Mouse (Mus musculus): ENCODE data around the gene Clba1.

Gene Clba1

GRCm38 (mm10) chr12:112794998-112795397 is 13.7 kb upstream of the Clba1 start:
- no peak for DNase-seq (ENCODE audit: low spot score)

DNA sequence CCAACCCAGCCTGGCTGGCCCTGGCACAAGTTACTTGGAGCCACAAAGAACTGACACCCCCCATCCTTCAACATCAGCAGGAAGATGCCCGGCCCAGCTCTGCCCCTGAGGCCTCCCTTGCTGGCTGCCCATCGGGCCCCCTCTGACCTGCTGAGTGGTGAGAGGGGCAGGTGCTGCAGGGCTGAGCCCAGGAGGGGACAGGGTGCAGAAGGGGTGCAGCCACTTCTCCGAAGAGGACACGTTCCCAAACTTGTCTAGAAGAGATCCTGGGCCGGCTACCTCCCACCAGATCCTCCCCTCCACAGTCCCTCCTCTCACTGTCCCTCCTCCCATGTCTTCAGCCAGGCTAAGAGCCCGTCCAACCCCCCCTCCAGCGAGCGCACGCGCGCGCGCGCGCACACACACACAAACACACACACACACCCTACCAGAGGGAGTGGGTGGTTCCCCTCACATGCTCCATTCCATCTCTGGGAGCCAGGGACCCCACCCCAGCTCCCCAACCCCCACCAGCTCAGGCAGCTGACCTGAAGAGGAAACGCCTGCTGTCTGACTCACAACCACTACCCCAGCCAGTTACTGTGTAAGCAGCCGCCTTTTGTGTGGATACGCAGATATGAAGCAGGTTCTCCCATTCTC is 13.2 kb upstream of the Clba1 start:
- DNase-seq (ENCODE audit: low spot score): no peak

DNA sequence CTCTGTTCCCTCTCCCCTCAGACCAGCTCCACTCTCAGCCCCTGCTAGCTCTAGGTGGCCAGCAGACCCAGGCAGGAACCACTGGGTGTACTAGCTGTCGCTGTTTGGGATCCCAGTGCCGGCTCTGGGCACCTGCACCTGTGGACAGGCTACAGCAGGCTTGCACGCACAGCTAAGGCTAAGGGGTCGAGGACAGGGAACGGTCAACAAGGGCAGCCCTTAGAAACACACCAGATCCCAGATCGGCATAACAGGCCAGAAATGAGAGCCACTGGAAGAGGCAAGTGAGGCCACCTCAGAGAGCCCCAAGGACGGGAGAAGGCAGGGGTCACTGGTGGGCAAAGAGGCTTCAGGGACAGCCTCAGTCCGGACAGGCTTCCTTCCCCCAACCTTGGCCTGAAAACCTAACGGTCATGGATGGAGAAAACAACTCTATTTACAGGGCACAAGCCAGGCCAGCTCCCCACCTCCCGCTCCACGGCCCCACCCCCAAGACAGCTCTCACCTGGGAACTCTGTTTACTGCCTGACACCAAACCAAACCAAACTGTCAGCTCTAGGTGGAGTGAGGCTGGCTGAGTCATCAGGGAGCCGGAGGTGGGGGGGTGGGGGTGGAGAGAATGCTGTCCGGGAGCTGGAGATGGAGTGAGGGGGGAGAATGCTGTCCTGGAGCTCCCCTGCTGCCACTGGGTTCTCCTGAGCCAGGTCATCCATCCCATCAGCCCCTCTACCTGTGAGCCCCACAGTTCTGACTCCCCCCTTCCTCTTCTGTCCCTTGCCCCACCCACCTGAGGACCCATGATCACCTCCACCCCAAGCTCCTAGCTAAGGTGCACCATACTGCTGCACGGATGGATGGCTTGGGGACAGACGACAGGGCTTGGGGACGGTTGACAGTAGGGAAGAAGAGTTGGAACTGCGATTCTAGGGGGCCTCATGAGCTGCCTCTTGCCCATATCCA is 11.9 kb upstream of the Clba1 start:
- no peak for DNase-seq (ENCODE audit: low spot score)

GRCm38 (mm10) chr12:112797672-112798331 is 10.9 kb upstream of the Clba1 start:
- no peak for DNase-seq (ENCODE audit: low spot score)

GRCm38 (mm10) chr12:112798332-112798681 is 10.4 kb upstream of the Clba1 start:
- DNase-seq (ENCODE audit: low spot score): no peak

GRCm38 (mm10) chr12:112798716-112799115 is 10.0 kb upstream of the Clba1 start:
- no peak for DNase-seq (ENCODE audit: low spot score)

DNA sequence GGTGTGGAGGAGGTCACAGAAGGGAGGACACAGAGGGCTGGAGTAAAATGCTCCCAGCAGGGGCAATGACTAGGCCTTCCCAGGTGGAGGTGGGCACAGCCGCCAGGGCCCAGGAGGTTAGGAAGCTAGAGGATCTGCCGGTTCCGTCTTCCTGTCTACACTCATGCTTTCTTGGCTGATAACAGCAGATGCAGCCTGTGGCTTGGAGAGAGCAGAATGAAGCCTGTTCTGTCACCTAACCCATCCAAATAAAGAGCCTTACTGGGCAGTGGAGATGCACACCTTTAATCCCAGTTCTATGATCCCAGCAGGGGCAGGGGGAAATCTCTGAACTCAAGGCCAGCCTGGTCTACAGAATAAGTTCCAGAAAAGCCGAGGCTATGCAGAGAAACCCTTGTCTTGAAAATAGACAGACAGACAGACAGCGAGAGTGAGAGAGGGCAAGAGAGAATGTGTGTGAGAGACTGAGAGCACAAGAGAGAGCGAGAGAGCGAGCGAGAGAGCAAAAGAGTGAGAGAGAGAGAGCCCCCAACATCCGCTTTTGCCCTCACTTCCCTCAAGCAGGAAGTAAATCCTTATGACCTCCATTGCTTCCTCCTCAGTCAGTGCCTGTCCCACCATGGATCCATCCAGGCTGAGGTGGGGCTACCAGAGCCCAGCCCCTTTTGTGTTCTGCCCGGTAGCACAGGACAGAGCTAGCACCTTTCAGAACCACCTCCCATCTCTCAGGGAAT is 9.3 kb upstream of the Clba1 start:
- DNase-seq (ENCODE audit: low spot score): no peak

DNA sequence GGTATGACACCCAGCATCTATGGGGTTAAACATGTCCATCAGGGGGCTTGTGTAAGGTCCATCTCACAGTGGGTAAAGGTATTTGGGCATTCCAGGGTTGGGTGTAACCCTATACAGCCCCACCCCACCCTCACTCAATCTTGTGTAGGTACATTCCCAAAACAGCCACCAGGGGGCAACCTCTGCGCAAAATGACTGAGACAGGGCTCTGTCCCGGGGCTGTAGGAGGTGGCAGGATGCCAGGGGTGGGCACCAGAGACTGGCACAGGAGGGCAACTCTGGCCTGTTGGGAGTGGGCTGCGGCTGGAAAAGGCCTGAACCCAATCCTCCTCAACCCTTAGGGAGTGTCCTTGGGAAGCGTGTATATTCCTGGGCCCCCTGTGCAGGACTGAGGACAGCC is 8.3 kb upstream of the Clba1 start:
- DNase-seq (ENCODE audit: low spot score): peak; percentile 78

- DNase-seq (ENCODE audit: low spot score): no peak
These were observed 6.6 kb upstream of the Clba1 start, which contains the start of gene Ahnak2 for GRCm38 (mm10) chr12:112801864-112802846. TSS of gene Ahnak2 (minus strand) at chr12:112802657.

DNA sequence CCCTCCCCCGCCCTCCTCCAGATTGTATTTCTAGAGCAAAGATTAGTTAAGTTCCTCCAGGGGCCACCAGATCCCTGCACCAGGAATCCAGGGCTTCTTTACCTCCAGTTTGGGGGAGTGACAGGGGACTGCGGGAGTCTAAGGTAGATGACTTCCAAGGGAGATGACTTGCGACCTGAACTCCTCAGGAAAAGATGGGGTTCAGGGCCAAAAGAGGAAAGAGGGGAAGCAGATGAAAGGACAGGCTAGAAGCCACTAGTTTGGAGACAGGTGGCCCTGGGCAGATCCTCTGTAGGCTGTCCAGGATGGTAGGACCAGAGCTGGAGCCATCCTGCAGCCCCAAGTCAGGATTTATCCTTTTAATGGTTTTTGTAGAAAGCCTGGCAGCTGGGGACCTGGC is 5.8 kb upstream of the Clba1 start:
- no peak for DNase-seq (ENCODE audit: low spot score)

DNA sequence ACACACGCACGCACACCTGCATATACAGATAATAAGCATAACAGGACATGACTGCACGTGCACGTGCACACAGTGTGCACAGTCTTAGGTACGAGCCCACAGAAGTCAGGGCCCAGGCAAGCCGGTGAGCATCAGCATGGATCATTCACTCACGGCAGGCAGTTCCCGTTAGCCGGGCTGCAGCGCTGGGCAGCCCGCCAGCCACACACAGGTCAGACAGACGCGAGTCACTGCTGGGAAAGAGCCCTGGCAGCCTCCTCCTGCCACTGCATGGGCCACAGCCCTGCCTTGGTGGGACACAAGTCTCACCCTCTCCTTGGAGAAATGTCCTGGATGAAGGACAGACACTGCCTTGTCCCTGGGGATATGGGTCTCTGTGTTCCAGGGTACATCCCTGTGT is 4.7 kb upstream of the Clba1 start:
- no peak for DNase-seq (ENCODE audit: low spot score)

DNA sequence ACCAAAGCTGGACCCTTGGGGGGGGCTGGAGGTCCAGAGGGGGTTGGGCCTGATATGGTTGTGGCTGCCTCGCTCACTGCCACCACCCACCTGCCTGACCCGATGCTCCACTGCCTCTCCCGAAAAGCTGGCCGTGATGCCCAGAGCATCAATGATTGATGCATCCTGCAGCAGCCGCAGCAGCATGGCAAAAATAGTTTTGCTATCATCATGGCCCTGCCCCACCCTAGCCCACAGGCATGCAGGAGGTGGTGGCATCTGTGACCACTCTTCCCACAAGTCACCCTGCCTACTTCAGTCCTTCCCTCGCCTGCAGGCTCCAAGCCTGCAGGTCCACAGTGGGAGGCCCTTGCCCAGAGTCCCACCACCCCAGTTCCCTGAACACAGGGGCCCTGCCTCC is 2.7 kb upstream of the Clba1 start:
- no peak for DNase-seq (ENCODE audit: low spot score)

DNA sequence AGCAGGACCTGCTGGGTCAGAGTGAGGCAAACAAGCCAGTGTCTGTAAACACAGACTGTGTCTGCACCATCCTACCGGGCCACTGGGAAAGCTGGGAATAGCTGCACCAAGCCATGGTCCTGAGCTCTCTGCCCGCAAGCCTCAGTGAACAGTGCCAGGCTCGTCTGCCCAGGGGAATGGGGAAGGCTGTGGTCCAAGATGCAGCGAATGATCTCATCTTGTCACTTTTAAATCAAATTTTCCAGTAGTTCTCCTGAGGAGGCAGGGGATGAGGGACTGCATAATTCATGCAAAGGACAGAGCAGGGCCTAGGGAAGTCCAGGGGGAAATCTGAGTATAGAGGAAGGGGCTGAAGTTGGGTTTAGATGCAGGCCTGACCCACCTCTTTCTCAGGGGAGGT is 941 bp upstream of the Clba1 start:
- no peak for DNase-seq (ENCODE audit: low spot score)

- no peak for DNase-seq (ENCODE audit: low spot score)
These were observed 538 bp upstream of the Clba1 start for GRCm38 (mm10) chr12:112808212-112808586.

DNA sequence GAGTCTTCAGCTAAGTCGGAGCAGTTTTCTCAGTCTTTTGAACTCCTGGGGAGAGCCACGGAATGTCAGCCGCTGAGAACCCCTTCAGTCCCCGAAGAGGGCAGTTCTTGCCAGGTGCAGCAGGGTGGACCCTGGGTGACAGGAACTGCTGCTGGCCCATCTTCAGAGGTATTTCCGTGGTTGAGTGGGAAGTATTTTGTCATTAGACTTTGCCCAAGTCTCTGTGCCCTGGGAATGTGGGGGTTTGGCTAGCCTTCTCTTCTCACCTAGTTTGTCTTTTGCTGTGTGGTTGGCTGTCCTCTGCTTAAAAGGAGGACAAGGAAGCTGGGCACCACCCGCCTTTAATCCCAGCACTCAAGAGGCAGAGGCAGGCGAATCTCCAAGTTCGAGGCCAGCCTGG is 904 bp downstream of the Clba1 start:
- DNase-seq (ENCODE audit: low spot score): no peak

GRCm38 (mm10) chr12:112810092-112810885 is 1.6 kb downstream of the Clba1 start:
- DNase-seq (ENCODE audit: low spot score): no peak

GRCm38 (mm10) chr12:112813370-112813769 is 4.6 kb downstream of the Clba1 start:
- DNase-seq (ENCODE audit: low spot score): no peak

DNA sequence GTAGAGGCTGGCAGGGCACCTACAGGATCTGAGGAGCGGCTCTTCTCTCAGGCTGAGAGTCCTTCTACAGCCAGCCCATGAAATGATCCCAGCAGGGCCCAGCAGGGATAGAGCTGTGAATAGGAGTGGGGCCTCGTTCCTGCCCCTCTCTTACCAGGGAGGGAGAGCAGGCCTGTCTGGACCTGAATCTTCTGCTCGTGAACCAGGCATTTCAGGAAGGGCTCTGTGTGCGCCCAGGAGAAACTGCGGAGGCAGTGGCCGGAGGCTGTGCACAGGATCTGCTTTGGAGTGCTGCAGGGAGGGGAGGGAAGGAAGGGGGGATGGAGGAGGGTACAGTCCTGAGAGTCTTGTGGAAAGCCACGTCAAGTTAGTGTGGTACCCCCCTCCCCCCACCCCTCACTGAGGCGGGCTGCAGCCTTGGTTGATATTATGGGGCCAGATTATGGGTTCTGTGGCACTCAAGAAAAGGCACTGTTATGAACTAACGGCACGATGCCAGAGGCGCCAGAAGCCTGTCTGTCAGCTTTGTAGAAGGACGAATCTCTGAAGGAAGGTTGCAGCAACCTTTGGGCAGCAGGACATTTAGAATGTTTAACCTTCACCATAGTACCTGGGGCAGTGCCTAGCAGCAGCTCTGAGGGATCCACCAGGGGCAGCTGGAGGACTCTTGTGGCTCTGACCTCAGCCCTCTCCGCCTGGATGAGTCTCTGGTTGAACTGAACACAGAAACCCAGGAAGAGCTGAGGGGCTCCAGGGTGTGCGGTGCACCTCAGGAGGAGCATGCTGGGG is 6.1 kb downstream of the Clba1 start:
- DNase-seq (ENCODE audit: low spot score): no peak

- DNase-seq (ENCODE audit: low spot score): peak; percentile 67
These were observed 7.6 kb downstream of the Clba1 start for GRCm38 (mm10) chr12:112816294-112816693.
